Mouse (Mus musculus) myocyte (in vitro differentiated cells): Measurements from ENCODE around the gene Yars.

Experiments used
- E2F4 ChIP-seq: IDR thresholded peaks from one replicate; pipeline ENCODE4 v1.6.1; 2011; ENCODE audit warnings: mild to moderate bottlenecking, control low read depth, moderate library complexity; ENCODE audit not compliant: insufficient read depth
- MYOG ChIP-seq, 3 experiments: IDR thresholded peaks; one replicate each; pipeline ENCODE4 v1.6.1; 2011; ENCODE audit warnings: control low read depth in 2 of 3, low read depth in 2 of 3, mild to moderate bottlenecking in 2 of 3; ENCODE audit not compliant: insufficient read length in 2 of 3, control insufficient read depth in 1 of 3, insufficient read depth in 1 of 3
- POLR2A ChIP-seq: IDR thresholded peaks from one replicate; pipeline ENCODE4 v1.6.1; 2011; ENCODE audit warnings: low read depth, mild to moderate bottlenecking, control low read depth, moderate library complexity; ENCODE audit not compliant: insufficient read length
- TCF12 ChIP-seq: IDR thresholded peaks from one replicate; pipeline ENCODE4 v1.6.1; 2011; ENCODE audit warnings: mild to moderate bottlenecking, control low read depth; ENCODE audit not compliant: poor library complexity, insufficient read depth, severe bottlenecking
- USF1 ChIP-seq: IDR thresholded peaks from one replicate; pipeline ENCODE4 v1.6.1; 2011; ENCODE audit warnings: low read depth, mild to moderate bottlenecking, control low read depth, moderate library complexity

DNA sequence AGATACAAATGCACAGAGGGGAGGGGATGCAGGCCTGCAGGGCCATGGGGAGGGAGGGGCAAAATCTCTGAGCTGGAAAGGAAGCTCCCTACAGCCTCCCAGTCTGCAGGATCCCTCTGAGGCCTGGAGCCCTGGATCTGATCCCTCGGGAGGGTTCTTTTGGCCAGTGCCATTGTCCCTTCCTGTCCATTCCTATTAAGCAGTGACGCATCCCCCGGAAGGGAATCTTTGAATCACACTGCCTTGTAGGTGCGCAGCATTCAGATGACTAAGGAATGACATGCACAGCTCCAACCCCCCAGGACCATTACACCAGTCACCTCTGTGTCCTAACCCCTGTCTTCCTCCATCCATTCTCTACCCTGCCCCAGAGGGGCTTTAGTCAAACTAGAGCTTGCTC is 69.5 kb downstream of the Yars start:
- TF ChIP-seq POLR2A (no peak), TCF12 (no peak), USF1 (no peak), MYOG (IDR thresholded peaks at IDR 0.05; ENCODE audit: control insufficient read depth in 1 of 3, insufficient read depth in 1 of 3, insufficient read length in 2 of 3, low read depth in 2 of 3) (no peak), E2F4 (no peak)
